ENCODE assay signal across 8 mouse cellular contexts in the genomic region with DNA sequence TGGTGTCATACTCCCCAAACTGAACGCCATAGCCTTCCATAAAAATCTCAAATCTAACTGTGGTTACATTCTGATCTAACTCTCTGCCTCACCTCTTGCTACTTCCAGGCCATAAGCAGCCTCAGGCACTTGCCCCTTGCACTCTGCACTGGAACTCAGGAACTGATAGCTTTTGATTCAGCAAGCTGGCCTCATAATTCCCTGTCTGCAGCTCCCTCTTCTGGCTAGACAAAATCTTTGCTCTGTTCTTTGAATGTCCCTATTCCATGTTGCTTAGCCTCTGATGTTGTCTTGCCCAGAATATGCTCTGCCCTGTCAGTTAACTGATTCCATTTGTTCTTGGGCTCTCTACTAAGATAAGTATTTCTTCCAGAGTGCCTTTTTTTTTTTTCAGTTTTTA. TPM values are rescaled to one million over a fixed set of nuclear protein-coding genes. Genes with fewer than 3 reads are reported as not detected.
DNase-seq lines count a peak whose midpoint lies in the region; ATAC-seq and TF ChIP-seq lines count a peak whose summit lies in the region.

No protein-coding gene starts in this region.

- 44% methylated on average over 1 of the region's 1 CpGs for WGBS in forebrain, embryonic 13.5 days
- 45% methylated on average over 1 of the region's 1 CpGs for WGBS in kidney, postnatal 0 days
- WGBS in midbrain, embryonic 12.5 days = 50% methylated on average over 1 of the region's 1 CpGs

- no peaks in the 10 kb centered on the region for H3K36me3 ChIP-seq in forebrain, embryonic 13.5 days (ENCODE audit: poor library complexity, severe bottlenecking)
- no peaks in the 10 kb centered on the region for H3K36me3 ChIP-seq in kidney, postnatal 0 days (ENCODE audit: insufficient read depth, low read length)
- no peaks in the 10 kb centered on the region for H3K36me3 ChIP-seq in midbrain, embryonic 12.5 days

- no peaks in the 10 kb centered on the region for H3K27me3 ChIP-seq in forebrain, embryonic 13.5 days
- H3K27me3 ChIP-seq in kidney, postnatal 0 days (ENCODE audit: insufficient read depth, low read length) = no peaks in the 10 kb centered on the region
- H3K27me3 ChIP-seq in midbrain, embryonic 12.5 days = no peaks in the 10 kb centered on the region

- no peaks in the 10 kb centered on the region for H3K4me1 ChIP-seq in forebrain, embryonic 13.5 days
- no peaks in the 10 kb centered on the region for H3K4me1 ChIP-seq in kidney, postnatal 0 days (replicated peaks; ENCODE audit: insufficient read depth, low read length)
- no peaks in the 10 kb centered on the region for H3K4me1 ChIP-seq in midbrain, embryonic 12.5 days

- 0 out of 2 replicates have a peak, but pooled peaks have one; percentile 27 for ATAC-seq in forebrain, embryonic 13.5 days
- ATAC-seq in kidney, postnatal 0 days (replicated peaks; ENCODE audit: low FRiP score, low read depth) = peak; percentile 41; the same call in 1 of the 2 replicates
- 0 out of 2 replicates have a peak, but pooled peaks have one; percentile 42 for ATAC-seq in midbrain, embryonic 12.5 days (ENCODE audit: low FRiP score, low read depth)

- DNase-seq in adrenal gland, postnatal 10 days = peak; percentile 55
- DNase-seq in adrenal gland, postnatal 4 days (ENCODE audit: low spot score in 2 of 2) = no peak
- DNase-seq in right cerebral cortex, adult 18-20 months = peak; percentile 24
- no peak for DNase-seq in right cerebral cortex, postnatal 25 days
- peak; percentile 89 for DNase-seq in kidney, postnatal 0 days (ENCODE audit: low spot score)
- DNase-seq in spleen, adult 18-20 months = no peak

- no peak overlapping the region for H3K9ac ChIP-seq in forebrain, embryonic 13.5 days
- no peak overlapping the region for H3K9ac ChIP-seq in kidney, postnatal 0 days (ENCODE audit: low read depth, low read length)
- H3K9ac ChIP-seq in midbrain, embryonic 12.5 days (replicated peaks) = no peak overlapping the region

- H3K4me3 ChIP-seq in forebrain, embryonic 13.5 days = no peak overlapping the region
- no peak overlapping the region for H3K4me3 ChIP-seq in kidney, postnatal 0 days (replicated peaks; ENCODE audit: low read depth, low read length)
- H3K4me3 ChIP-seq in midbrain, embryonic 12.5 days = no peak overlapping the region

- TF ChIP-seq CTCF in kidney, postnatal 0 days (IDR thresholded peaks at IDR 0.05; ENCODE audit: low read depth) = peak; percentile 81

- no peak overlapping the region for H3K4me2 ChIP-seq in forebrain, embryonic 13.5 days
- no peak overlapping the region for H3K4me2 ChIP-seq in kidney, postnatal 0 days (ENCODE audit: low read length)
- H3K4me2 ChIP-seq in midbrain, embryonic 12.5 days (replicated peaks) = no peak overlapping the region

- H3K9me3 ChIP-seq in forebrain, embryonic 13.5 days (replicated peaks) = no peaks in the 10 kb centered on the region
- no peaks in the 10 kb centered on the region for H3K9me3 ChIP-seq in kidney, postnatal 0 days (replicated peaks; ENCODE audit: low read length)
- H3K9me3 ChIP-seq in midbrain, embryonic 12.5 days = no peaks in the 10 kb centered on the region

- H3K27ac ChIP-seq in forebrain, embryonic 13.5 days = no peak overlapping the region
- H3K27ac ChIP-seq in kidney, postnatal 0 days = no peak overlapping the region
- H3K27ac ChIP-seq in midbrain, embryonic 12.5 days (replicated peaks) = no peak overlapping the region

RNA-seq across cellular contexts. Expression of a gene that starts 17.6 kb away (rescaled TPM):
- 10 to 100 TPM; 22.2 to 22.7 TPM for total RNA-seq in adrenal gland, postnatal 10 days (2021)
- 10 to 100 TPM; 31.1 to 33.3 TPM for total RNA-seq in adrenal gland, postnatal 4 days (2021)
- polyA plus RNA-seq in forebrain, embryonic 13.5 days (2015; fragmentation: Nextera tagmentation; extraction: Ambion mirVana) = 0.82 and 0.94 TPM in 2 replicates
- 5.3 and 7.2 TPM in 2 replicates for polyA plus RNA-seq in kidney, postnatal 0 days (2015; fragmentation: Nextera tagmentation; extraction: Ambion mirVana)
- 3.1 and 3.5 TPM in 2 replicates for polyA plus RNA-seq in midbrain, embryonic 12.5 days (2016; fragmentation: Nextera tagmentation; extraction: Ambion mirVana)

RNA-seq across cellular contexts. Expression of a gene that starts 18.5 kb away (rescaled TPM):
- 10 to 100 TPM; 39.4 to 46.3 TPM for total RNA-seq in adrenal gland, postnatal 10 days (2021)
- total RNA-seq in adrenal gland, postnatal 4 days (2021) = 10 to 100 TPM; 68.3 to 72.0 TPM
- polyA plus RNA-seq in forebrain, embryonic 13.5 days (2015; fragmentation: Nextera tagmentation; extraction: Ambion mirVana) = 49.1 and 52.9 TPM in 2 replicates
- polyA plus RNA-seq in kidney, postnatal 0 days (2015; fragmentation: Nextera tagmentation; extraction: Ambion mirVana) = 36.4 and 37.4 TPM in 2 replicates
- polyA plus RNA-seq in midbrain, embryonic 12.5 days (2016; fragmentation: Nextera tagmentation; extraction: Ambion mirVana) = 42.8 and 46.6 TPM in 2 replicates

Comparison
In these comparisons a context has a peak if more than half of its experiments do, and no peak if none do; other contexts are left out.
1. DNase-seq: peak in adrenal gland, postnatal 10 days (single experiment), right cerebral cortex, adult 18-20 months (single experiment) and kidney, postnatal 0 days (single experiment); none in adrenal gland, postnatal 4 days (0 of 2), right cerebral cortex, postnatal 25 days (single experiment) and spleen, adult 18-20 months (0 of 2).
2. Peak in every context shown above with its lines, with median percentiles within 50 percentile points of each other: ATAC-seq.